Mouse (Mus musculus): ENCODE measurements at regions not wholly inside any gene's neighbourhood (a gene's known extent, or its start where the extent isn't known, plus 50 kb on each side); places are given as distances from the start of the nearest gene placed in this dataset.

DNA sequence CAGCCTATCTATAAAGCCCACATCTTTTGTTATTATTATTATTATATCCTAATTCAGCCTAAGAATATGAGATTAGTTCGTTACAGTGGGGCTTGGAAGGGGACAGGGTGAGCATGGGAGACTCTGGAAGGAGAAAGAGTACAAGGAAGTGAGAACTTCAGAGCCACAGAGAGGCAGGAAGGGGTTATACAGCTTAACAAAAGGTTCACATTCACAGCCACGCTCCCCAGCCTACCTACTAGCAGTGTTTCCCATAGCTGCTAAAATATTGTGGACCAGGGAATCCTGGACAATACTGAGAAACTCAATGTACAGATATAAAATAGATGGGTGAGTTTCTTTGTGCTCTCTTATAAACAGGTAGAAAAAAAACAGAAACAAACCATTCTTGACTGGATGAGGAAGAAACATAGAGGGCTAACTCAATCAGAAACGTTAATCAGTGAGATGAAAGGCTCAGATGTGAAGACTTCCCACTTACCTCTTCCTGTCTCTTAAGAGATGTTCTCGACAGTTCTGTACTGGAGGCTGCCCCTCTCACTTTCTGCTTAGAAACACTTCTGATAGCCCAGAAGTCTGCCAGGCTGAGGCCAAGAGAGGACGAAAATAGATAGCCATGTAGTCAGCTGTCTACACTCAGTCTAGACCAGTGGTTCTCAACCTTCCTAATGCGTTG, 61.7 kb upstream of the Kcna3 start:
- no peaks in the 10 kb centered on the region for H3K9me3 ChIP-seq (replicated peaks)
- H3K4me1 ChIP-seq = no peaks in the 10 kb centered on the region
- H3K27ac ChIP-seq = no peak overlapping the region
- no peak for ATAC-seq (ENCODE audit: low FRiP score)
- H3K4me2 ChIP-seq (replicated peaks) = no peak overlapping the region
- no peak overlapping the region for H3K4me3 ChIP-seq
- no peaks in the 10 kb centered on the region for H3K36me3 ChIP-seq
- H3K27me3 ChIP-seq = no peaks in the 10 kb centered on the region
- H3K9ac ChIP-seq = no peak overlapping the region
- WGBS = 84% methylated on average over 6 of the region's 6 CpGs

- H3K4me1 ChIP-seq = peaks cover 6% of the 10 kb centered on the region; the same call in 1 of the 2 replicates
- H3K27ac ChIP-seq = no peak overlapping the region
- ATAC-seq (ENCODE audit: low FRiP score) = no peak
- no peak overlapping the region for H3K4me3 ChIP-seq
- H3K27me3 ChIP-seq = no peaks in the 10 kb centered on the region
- no peak overlapping the region for H3K9ac ChIP-seq
- no peak overlapping the region for H3K4me2 ChIP-seq (replicated peaks)
- H3K36me3 ChIP-seq = no peaks in the 10 kb centered on the region
- 66% methylated on average over 6 of the region's 6 CpGs for WGBS
- no peaks in the 10 kb centered on the region for H3K9me3 ChIP-seq (replicated peaks)
These were observed 57.2 kb upstream of the Kcna3 start for GRCm38 (mm10) chr3:106978728-106979127.

DNA sequence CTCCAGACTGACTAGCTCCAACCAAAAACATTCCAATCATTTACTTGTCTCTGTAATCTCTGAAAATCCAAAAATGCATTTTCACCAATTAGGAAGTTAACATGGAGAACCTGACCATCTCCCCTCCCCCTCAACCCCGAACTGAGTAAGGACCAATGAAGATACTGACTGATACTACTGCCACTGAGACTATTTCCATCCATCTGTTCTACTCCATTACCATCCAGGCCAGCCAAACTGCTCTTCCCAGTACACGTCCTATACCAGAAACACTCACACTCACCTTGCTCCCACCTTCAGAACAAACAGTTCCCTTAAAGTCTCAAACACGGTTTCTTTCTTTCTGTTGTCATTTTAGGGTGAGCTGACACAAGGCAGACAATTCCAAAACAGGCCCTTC, 55.1 kb upstream of the Kcna3 start:
- peak; percentile 33; the same call in 1 of the 2 replicates for ATAC-seq (ENCODE audit: low FRiP score)
- Histone ChIP-seq H3K4me3 (no peak overlapping the region), H3K27me3 (no peaks in the 10 kb centered on the region), H3K4me1 (peaks cover 6% of the 10 kb centered on the region; the same call in 1 of the 2 replicates), H3K9me3 (replicated peaks) (no peaks in the 10 kb centered on the region), H3K36me3 (no peaks in the 10 kb centered on the region), H3K9ac (no peak overlapping the region), H3K4me2 (replicated peaks) (no peak overlapping the region), H3K27ac (peak overlapping the region; percentile 67)
- WGBS = 56% methylated on average over 3 of the region's 3 CpGs

GRCm38 (mm10) chr3:106981323-106981722, 54.6 kb upstream of the Kcna3 start:
- Histone ChIP-seq H3K9me3 (replicated peaks) (no peaks in the 10 kb centered on the region), H3K4me1 (peaks cover 6% of the 10 kb centered on the region; the same call in 1 of the 2 replicates), H3K4me2 (replicated peaks) (no peak overlapping the region), H3K9ac (no peak overlapping the region), H3K36me3 (no peaks in the 10 kb centered on the region), H3K27me3 (no peaks in the 10 kb centered on the region), H3K27ac (peak overlapping the region; percentile 67; the same call in 1 of the 2 replicates), H3K4me3 (no peak overlapping the region)
- ATAC-seq (ENCODE audit: low FRiP score) = peak; percentile 55
- WGBS = 51% methylated on average over 3 of the region's 3 CpGs

DNA sequence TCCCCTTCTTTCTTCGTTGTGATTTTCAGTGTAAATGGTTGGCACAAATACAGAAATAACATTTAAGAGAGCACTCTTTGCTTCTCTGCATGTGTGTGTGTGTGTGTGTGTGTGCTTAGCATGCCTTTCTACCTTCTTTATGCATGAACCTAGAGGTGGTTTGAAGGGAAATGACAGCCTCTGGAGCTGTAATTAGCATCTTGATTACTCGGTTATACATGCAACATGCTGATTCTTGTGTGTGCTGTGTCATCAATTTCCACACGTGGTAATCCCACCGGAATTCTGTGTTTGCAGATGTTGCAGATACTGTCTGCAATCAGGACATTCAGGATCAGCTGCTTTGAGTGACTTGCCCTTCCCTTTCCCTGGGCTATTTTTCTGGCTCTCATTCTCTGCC, 51.7 kb upstream of the Kcna3 start:
- Histone ChIP-seq H3K27ac (no peak overlapping the region), H3K9ac (no peak overlapping the region), H3K36me3 (no peaks in the 10 kb centered on the region), H3K27me3 (no peaks in the 10 kb centered on the region), H3K4me1 (peaks cover 6% of the 10 kb centered on the region; the same call in 1 of the 2 replicates), H3K4me2 (replicated peaks) (no peak overlapping the region), H3K9me3 (replicated peaks) (no peaks in the 10 kb centered on the region), H3K4me3 (no peak overlapping the region)
- no peak for ATAC-seq (ENCODE audit: low FRiP score)
- 73% methylated on average over 4 of the region's 4 CpGs for WGBS
